Mouse (Mus musculus): Measurements from ENCODE around the gene Dnmt3a. TPM values are rescaled to one million over a fixed set of nuclear protein-coding genes. Genes with fewer than 3 reads are reported as not detected.

Gene Dnmt3a
- total and polyA plus RNA-seq, 3 experiments, result 13.6 to 56.0 (median 50.9) TPM

- H3K4me1 ChIP-seq (ENCODE audit: control insufficient read depth, insufficient read depth, low read length), result peaks cover 1% of the 10 kb centered on the region
- no peak overlapping the region for H3K27ac ChIP-seq
- H3K9ac ChIP-seq (ENCODE audit: low read depth, low read length), result no peak overlapping the region
- 35% methylated on average over 1 of the region's 1 CpGs for WGBS
- H3K27me3 ChIP-seq (ENCODE audit: control insufficient read depth, insufficient read depth, low read length), result no peaks in the 10 kb centered on the region
- H3K4me3 ChIP-seq, result no peak overlapping the region
- intact Hi-C loops (cut with DNase I), result no loop called here
- no peaks in the 10 kb centered on the region for H3K79me2 ChIP-seq (replicated peaks; ENCODE audit: control insufficient read depth, insufficient read depth, low read length)
- no peak for DNase-seq
- TF ChIP-seq POLR2A (IDR thresholded peaks at IDR 0.05; ENCODE audit: insufficient read depth, low read depth, low read length) (no peak), EP300 (IDR thresholded peaks at IDR 0.05; ENCODE audit: insufficient read depth, low read depth, low read length) (no peak)
- no peaks in the 10 kb centered on the region for H3K36me3 ChIP-seq (ENCODE audit: control insufficient read depth, insufficient read depth, low read length)
These were observed 18.3 kb upstream of the Dnmt3a start for GRCm38 (mm10) chr12:3787541-3787940.

- WGBS, result 68% methylated on average over 5 of the region's 5 CpGs
- Histone ChIP-seq H3K4me1 (ENCODE audit: control insufficient read depth, insufficient read depth, low read length) (peaks cover 1% of the 10 kb centered on the region), H3K9ac (ENCODE audit: low read depth, low read length) (no peak overlapping the region), H3K27ac (no peak overlapping the region), H3K79me2 (replicated peaks; ENCODE audit: control insufficient read depth, insufficient read depth, low read length) (no peaks in the 10 kb centered on the region), H3K4me3 (no peak overlapping the region), H3K36me3 (ENCODE audit: control insufficient read depth, insufficient read depth, low read length) (no peaks in the 10 kb centered on the region), H3K27me3 (ENCODE audit: control insufficient read depth, insufficient read depth, low read length) (no peaks in the 10 kb centered on the region)
- DNase-seq, result no peak
- TF ChIP-seq POLR2A (IDR thresholded peaks at IDR 0.05; ENCODE audit: insufficient read depth, low read depth, low read length) (no peak), EP300 (IDR thresholded peaks at IDR 0.05; ENCODE audit: insufficient read depth, low read depth, low read length) (no peak), CTCF (IDR thresholded peaks at IDR 0.05) (no peak)
- intact Hi-C loops (cut with DNase I), result no loop called here
These were observed 17.3 kb upstream of the Dnmt3a start for GRCm38 (mm10) chr12:3788421-3789051.

GRCm38 (mm10) chr12:3789626-3790185, 16.1 kb upstream of the Dnmt3a start:
- Histone ChIP-seq H3K4me3 (no peak overlapping the region), H3K27ac (no peak overlapping the region), H3K4me1 (ENCODE audit: control insufficient read depth, insufficient read depth, low read length) (peaks cover 1% of the 10 kb centered on the region), H3K27me3 (ENCODE audit: control insufficient read depth, insufficient read depth, low read length) (no peaks in the 10 kb centered on the region), H3K79me2 (replicated peaks; ENCODE audit: control insufficient read depth, insufficient read depth, low read length) (no peaks in the 10 kb centered on the region), H3K9ac (ENCODE audit: low read depth, low read length) (no peak overlapping the region), H3K36me3 (ENCODE audit: control insufficient read depth, insufficient read depth, low read length) (no peaks in the 10 kb centered on the region)
- WGBS, result 84% methylated on average over 5 of the region's 5 CpGs
- TF ChIP-seq CTCF (IDR thresholded peaks at IDR 0.05) (no peak), EP300 (IDR thresholded peaks at IDR 0.05; ENCODE audit: insufficient read depth, low read depth, low read length) (no peak), POLR2A (IDR thresholded peaks at IDR 0.05; ENCODE audit: insufficient read depth, low read depth, low read length) (no peak)
- DNase-seq, result no peak
- intact Hi-C loops (cut with DNase I), result loop anchor here (2.0 kb wide), 1 partner anchor 31 kb away; no protein-coding TSS in a partner anchor

GRCm38 (mm10) chr12:3791257-3791656, 14.6 kb upstream of the Dnmt3a start:
- DNase-seq, result no peak
- no peak overlapping the region for H3K9ac ChIP-seq (ENCODE audit: low read depth, low read length)
- peak overlapping the region; percentile 38; the same call in 1 of the 2 replicates for H3K27ac ChIP-seq
- TF ChIP-seq CTCF (IDR thresholded peaks at IDR 0.05) (no peak), POLR2A (IDR thresholded peaks at IDR 0.05; ENCODE audit: insufficient read depth, low read depth, low read length) (no peak), EP300 (IDR thresholded peaks at IDR 0.05; ENCODE audit: insufficient read depth, low read depth, low read length) (no peak)
- no peaks in the 10 kb centered on the region for H3K79me2 ChIP-seq (replicated peaks; ENCODE audit: control insufficient read depth, insufficient read depth, low read length)
- no peaks in the 10 kb centered on the region for H3K27me3 ChIP-seq (ENCODE audit: control insufficient read depth, insufficient read depth, low read length)
- H3K4me3 ChIP-seq, result peak overlapping the region; percentile 40
- H3K4me1 ChIP-seq (ENCODE audit: control insufficient read depth, insufficient read depth, low read length), result peaks cover 1% of the 10 kb centered on the region
- intact Hi-C loops (cut with DNase I), result loop anchor here (1.0 to 2.0 kb wide), 2 partner anchors 32 to 96 kb away; no protein-coding TSS in a partner anchor
- WGBS, result 47% methylated on average over 7 of the region's 7 CpGs
- no peaks in the 10 kb centered on the region for H3K36me3 ChIP-seq (ENCODE audit: control insufficient read depth, insufficient read depth, low read length)

GRCm38 (mm10) chr12:3791732-3792131, 14.1 kb upstream of the Dnmt3a start:
- peak overlapping the region; percentile 40 for H3K4me3 ChIP-seq
- H3K4me1 ChIP-seq (ENCODE audit: control insufficient read depth, insufficient read depth, low read length), result peaks cover 1% of the 10 kb centered on the region
- intact Hi-C loops (cut with DNase I), result loop anchor here (1.0 to 2.0 kb wide), 2 partner anchors 33 to 96 kb away; no protein-coding TSS in a partner anchor
- peak overlapping the region; percentile 57 for H3K9ac ChIP-seq (ENCODE audit: low read depth, low read length)
- H3K79me2 ChIP-seq (replicated peaks; ENCODE audit: control insufficient read depth, insufficient read depth, low read length), result no peaks in the 10 kb centered on the region
- H3K27ac ChIP-seq, result peak overlapping the region; percentile 62
- no peaks in the 10 kb centered on the region for H3K27me3 ChIP-seq (ENCODE audit: control insufficient read depth, insufficient read depth, low read length)
- peak; percentile 70; the same call in 1 of the 2 replicates for TF ChIP-seq EP300 (IDR thresholded peaks at IDR 0.05; ENCODE audit: insufficient read depth, low read depth, low read length)
- TF ChIP-seq CTCF (IDR thresholded peaks at IDR 0.05), result peak; percentile 97
- peak; percentile 68; the same call in 1 of the 2 replicates for TF ChIP-seq POLR2A (IDR thresholded peaks at IDR 0.05; ENCODE audit: insufficient read depth, low read depth, low read length)
- under 1% methylated on average over 22 of the region's 22 CpGs for WGBS
- peak; percentile 93 to 96 for DNase-seq
- H3K36me3 ChIP-seq (ENCODE audit: control insufficient read depth, insufficient read depth, low read length), result no peaks in the 10 kb centered on the region

GRCm38 (mm10) chr12:3792248-3792647, 13.6 kb upstream of the Dnmt3a start:
- no peak overlapping the region for H3K9ac ChIP-seq (ENCODE audit: low read depth, low read length)

More at GRCm38 (mm10) chr12:3792248-3792647, 13.6 kb upstream of the Dnmt3a start:
- 22% methylated on average over 8 of the region's 8 CpGs for WGBS
- no peak for DNase-seq
- Histone ChIP-seq H3K27me3 (ENCODE audit: control insufficient read depth, insufficient read depth, low read length) (no peaks in the 10 kb centered on the region), H3K36me3 (ENCODE audit: control insufficient read depth, insufficient read depth, low read length) (no peaks in the 10 kb centered on the region), H3K4me1 (ENCODE audit: control insufficient read depth, insufficient read depth, low read length) (peaks cover 1% of the 10 kb centered on the region), H3K27ac (peak overlapping the region; percentile 62), H3K4me3 (peak overlapping the region; percentile 40), H3K79me2 (replicated peaks; ENCODE audit: control insufficient read depth, insufficient read depth, low read length) (no peaks in the 10 kb centered on the region)
- intact Hi-C loops (cut with DNase I), result no loop called here
- no peak for TF ChIP-seq CTCF (IDR thresholded peaks at IDR 0.05)
- TF ChIP-seq EP300 (IDR thresholded peaks at IDR 0.05; ENCODE audit: insufficient read depth, low read depth, low read length), result no peak
- no peak for TF ChIP-seq POLR2A (IDR thresholded peaks at IDR 0.05; ENCODE audit: insufficient read depth, low read depth, low read length)
